14 mouse cellular contexts compared by ENCODE assay signal in the genomic region with DNA sequence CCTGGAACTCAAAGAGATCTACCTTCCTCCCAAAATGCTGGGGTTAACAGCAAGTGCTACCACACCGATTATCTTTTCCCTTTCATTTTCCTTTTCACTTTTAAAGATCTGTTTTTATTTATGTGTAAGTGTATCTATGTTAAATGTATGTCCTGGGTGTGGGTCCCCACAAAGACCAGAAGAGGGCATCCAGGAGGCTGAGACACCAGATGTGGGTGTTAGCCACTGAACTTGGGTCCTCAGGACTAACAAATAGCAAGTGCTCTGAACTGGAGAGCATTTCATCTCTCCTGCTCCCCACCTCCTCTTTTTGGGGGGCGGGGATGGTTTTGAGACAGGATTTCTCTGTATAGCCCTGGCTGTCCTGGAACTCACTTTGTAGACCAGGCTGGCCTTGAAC. TPM values are rescaled to one million over a fixed set of nuclear protein-coding genes. Genes with fewer than 3 reads are reported as not detected.
A peak's percentile ranks its signal among the peaks of the same experiment; 100 is the strongest.
DNase-seq lines count a peak whose midpoint lies in the region; TF ChIP-seq lines count a peak whose summit lies in the region.
"Had no signal": no experiment of that assay in that cellular context is flagged by ENCODE, and none has a peak within 500 bp of the region (broad histone marks: within the 10 kb centered on the region; RNA-seq: fewer than 3 reads in every experiment).

No protein-coding gene starts in this region.

- no peak for TF ChIP-seq RAD21 in CH12.LX (IDR thresholded peaks at IDR 0.05; ENCODE audit: low read depth, low read length)

- 0 out of 2 replicates have a peak overlapping the region, but pooled peaks have one; percentile 8 for H3K27ac ChIP-seq in left cerebral cortex, adult 2 months
- no peak overlapping the region for H3K27ac ChIP-seq in CH12.LX (ENCODE audit: insufficient read depth, low read depth)
- H3K27ac ChIP-seq: embryonic facial prominence, embryonic 15.5 days; forebrain, embryonic 13.5 days; heart, embryonic 13.5 days; limb, embryonic 15.5 days; midbrain, embryonic 10.5 days had no signal

- in situ Hi-C loops in CH12.LX (cut with MboI; ENCODE audit: low pct_ligation_motif_present, low pct_unique_long_range_greater_than_20kb, low sequenced_read_pairs) = loop anchor here (5.0 kb wide), 3 partner anchors 40 to 105 kb away; no protein-coding TSS in a partner anchor

- H3K36me3 ChIP-seq in CH12.LX (replicated peaks in 1 of 2; ENCODE audit: control insufficient read depth in 1 of 2, insufficient read depth in 1 of 2, low read length in 1 of 2) = peaks cover 0 to 5% of the 10 kb centered on the region in 2 experiments

- intact Hi-C loops in left cerebral cortex, adult 2 months (cut with DNase I) = loop anchor here (2.0 to 5.0 kb wide), 3 partner anchors 33 to 80 kb away; no protein-coding TSS in a partner anchor

- no peak for TF ChIP-seq EP300 in CH12.LX (IDR thresholded peaks at IDR 0.05; ENCODE audit: low read length)

- peak; percentile 13 for TF ChIP-seq CTCF in left cerebral cortex, adult 2 months (IDR thresholded peaks at IDR 0.05)
- TF ChIP-seq CTCF in CH12.LX (conservative IDR thresholded peaks at IDR 0.05 in 1 of 2, IDR thresholded peaks at IDR 0.05 in 1 of 2; ENCODE audit: low read depth in 2 of 2, low read length in 2 of 2) = peak in 1 of 2 experiments; percentile 32; a peak in 2 of 4 replicates

- peaks cover 2% of the 10 kb centered on the region for H3K9me3 ChIP-seq in CH12.LX (replicated peaks; ENCODE audit: low read length)
- H3K9me3 ChIP-seq: embryonic facial prominence, embryonic 15.5 days; forebrain, embryonic 13.5 days; heart, embryonic 13.5 days; limb, embryonic 15.5 days; midbrain, embryonic 10.5 days had no signal

- H3K4me3 ChIP-seq in left cerebral cortex, adult 2 months = no peak overlapping the region
- no peak overlapping the region for H3K4me3 ChIP-seq in CH12.LX (replicated peaks in 1 of 3; ENCODE audit: low read depth in 2 of 3, low read length in 2 of 3, poor library complexity in 1 of 3)
- H3K4me3 ChIP-seq: embryonic facial prominence, embryonic 15.5 days; forebrain, embryonic 13.5 days; limb, embryonic 15.5 days; midbrain, embryonic 10.5 days had no signal

- H3K4me2 ChIP-seq in CH12.LX (ENCODE audit: insufficient read depth, low read depth, poor library complexity, severe bottlenecking) = no peak overlapping the region
- H3K4me2 ChIP-seq: limb, embryonic 15.5 days had no signal

- H3K9ac ChIP-seq in CH12.LX (ENCODE audit: insufficient read depth, low read depth) = no peak overlapping the region
- H3K9ac ChIP-seq: embryonic facial prominence, embryonic 15.5 days; forebrain, embryonic 13.5 days; heart, embryonic 13.5 days; limb, embryonic 15.5 days had no signal

- dilution Hi-C loops in CH12.LX (cut with MboI; ENCODE audit: extremely low pct_ligation_motif_present, extremely low pct_unique_long_range_greater_than_20kb, low sequenced_read_pairs) = no loop called here

- no peaks in the 10 kb centered on the region for H3K27me3 ChIP-seq in CH12.LX (replicated peaks)
- H3K27me3 ChIP-seq: embryonic facial prominence, embryonic 15.5 days; forebrain, embryonic 13.5 days; heart, embryonic 13.5 days; limb, embryonic 15.5 days had no signal

- H3K4me1 ChIP-seq in CH12.LX (ENCODE audit: control insufficient read depth in 1 of 2, insufficient read depth in 2 of 2) = peaks cover 8 to 27% of the 10 kb centered on the region in 2 experiments

- no peaks in the 10 kb centered on the region for H3K79me2 ChIP-seq in CH12.LX (replicated peaks; ENCODE audit: control insufficient read depth, extremely low read depth, insufficient read depth, poor library complexity, severe bottlenecking)

- no peak for TF ChIP-seq POLR2A in CH12.LX (IDR thresholded peaks at IDR 0.05; ENCODE audit: low read depth, low read length)

- DNase-seq in cerebellum, adult 9-10 months = peak; percentile 58
- DNase-seq in cerebellum, postnatal 14 days = no peak
- no peak for DNase-seq in left cerebral cortex, adult 2 months (ENCODE audit: extremely low spot score in 1 of 2, low spot score in 2 of 2)
- DNase-seq in left cerebral cortex, adult 18-20 months (ENCODE audit: low spot score in 2 of 2) = no peak
- DNase-seq in CH12.LX (ENCODE audit: extremely low read depth) = peak; percentile 37
- DNase-seq in ZHBTc4 (ENCODE audit: low read depth, low spot score) = peak; percentile 74
- no peak for DNase-seq in spleen, postnatal 4 days (ENCODE audit: low spot score in 2 of 2)
- DNase-seq in left cerebral cortex, adult 11 months (ENCODE audit: low spot score) = no peak
- DNase-seq: kidney, adult 18-20 months had no signal

TF ChIP-seq in CH12.LX, 34 proteins besides CTCF, POLR2A, EP300 and RAD21:
- no peak for TF ChIP-seq SIN3A (IDR thresholded peaks at IDR 0.05; ENCODE audit: low read length)
TF ChIP-seq in CH12.LX: peak in this region for 0.

RNA-seq across cellular contexts. Expression of gene Bsn, which starts 12.0 kb away (rescaled TPM):
- total RNA-seq in left cerebral cortex, adult 2 months (2021) = 100 to 1,000 TPM; 300 to 320 TPM
- total RNA-seq in left cerebral cortex, adult 18-20 months (2021) = 100 to 1,000 TPM; 243 to 246 TPM
- total RNA-seq in CH12.LX (2012; rRNA removed) = 3.6 and 5.6 TPM in 2 replicates
- total RNA-seq in CH12.LX (2014; rRNA removed) = 4.0 and 4.4 TPM in 2 replicates
- polyA plus RNA-seq in CH12.LX (2012; ENCODE audit: insufficient read length, low read depth) = 6.6 and 7.8 TPM in 2 replicates

Comparison
In these comparisons a context has a peak if more than half of its experiments do, and no peak if none do; other contexts are left out.
1. DNase-seq: peak in cerebellum, adult 9-10 months (single experiment), CH12.LX (single experiment) and ZHBTc4 (single experiment); none in cerebellum, postnatal 14 days (0 of 2), left cerebral cortex, adult 2 months (0 of 2), left cerebral cortex, adult 18-20 months (0 of 2), spleen, postnatal 4 days (0 of 2) and left cerebral cortex, adult 11 months (single experiment).
2. RNA of gene Bsn, which starts 12.0 kb away (total RNA-seq): 300 to 320 TPM in left cerebral cortex, adult 2 months and 243 to 246 TPM in left cerebral cortex, adult 18-20 months; 3.6 to 5.6 TPM in CH12.LX; every median in the first group is over 10 times any median in the second.